Mouse (Mus musculus) erythroblast, adult 5-6 weeks (primary cell): ENCODE results near the gene Adamtsl2. TPM values are rescaled to one million over a fixed set of nuclear protein-coding genes. Genes with fewer than 3 reads are reported as not detected.

ENCODE experiments used
- ATAC-seq: replicated peaks from 2 replicates; pipeline ENCODE4 v1.8.0; 2016; ENCODE audit warnings: moderate number of reproducible peaks, mild to moderate bottlenecking, moderate TSS enrichment, inconsistent platforms; ENCODE audit not compliant: poor library complexity, low FRiP score, severe bottlenecking
- total RNA-seq, 2 experiments: library from RNA; stranded (forward) in 1 of 2; stranded (reverse) in 1 of 2; fragments of 150-400 nt in 1 of 2; fragments of 200-764, 138-1000 nt in 1 of 2; gene quantifications; 2 replicates each; pipeline versions ENCODE4 v1.2.3 to v1.2.4; 2015 to 2017; ENCODE audit warnings: low replicate concordance in 2 of 2

Adamtsl2 gene
- total RNA-seq (2015; ENCODE audit: low replicate concordance) (not detected in 2 replicates), total RNA-seq (2017; ENCODE audit: low replicate concordance) (not detected in 2 replicates)

GRCm38 (mm10) chr2:27079152-27079584, at the start of gene Adamtsl2:
Gene Adamtsl2 (plus strand): TSS chr2:27079379.
- ATAC-seq = no peak

- ATAC-seq = no peak
Observed at GRCm38 (mm10) chr2:27032361-27032760, 46.8 kb upstream of the Adamtsl2 start.

GRCm38 (mm10) chr2:27036003-27036402, 43.2 kb upstream of the Adamtsl2 start:
- ATAC-seq = no peak

GRCm38 (mm10) chr2:27037008-27037407, 42.2 kb upstream of the Adamtsl2 start:
- ATAC-seq = no peak

- ATAC-seq = 0 out of 2 replicates have a peak, but pooled peaks have one; percentile 44
Observed at GRCm38 (mm10) chr2:27038596-27038995, 40.6 kb upstream of the Adamtsl2 start.

- no peak for ATAC-seq
Observed at GRCm38 (mm10) chr2:27039286-27039685, 39.9 kb upstream of the Adamtsl2 start.

GRCm38 (mm10) chr2:27042131-27042844, 36.9 kb upstream of the Adamtsl2 start:
- ATAC-seq = no peak

GRCm38 (mm10) chr2:27043461-27043860, 35.7 kb upstream of the Adamtsl2 start:
- no peak for ATAC-seq

- ATAC-seq = no peak
Observed at GRCm38 (mm10) chr2:27044166-27044565, 35.0 kb upstream of the Adamtsl2 start.

- no peak for ATAC-seq
Observed at GRCm38 (mm10) chr2:27044641-27045040, 34.5 kb upstream of the Adamtsl2 start.

GRCm38 (mm10) chr2:27045979-27046770, 33.0 kb upstream of the Adamtsl2 start:
- ATAC-seq = no peak

- ATAC-seq = no peak
Observed at GRCm38 (mm10) chr2:27049408-27049807, 29.8 kb upstream of the Adamtsl2 start.

- no peak for ATAC-seq
Observed at GRCm38 (mm10) chr2:27058251-27058650, 20.9 kb upstream of the Adamtsl2 start.

GRCm38 (mm10) chr2:27058751-27059150, 20.4 kb upstream of the Adamtsl2 start:
- no peak for ATAC-seq

- ATAC-seq = no peak
Observed at GRCm38 (mm10) chr2:27059187-27059586, 20.0 kb upstream of the Adamtsl2 start.

GRCm38 (mm10) chr2:27067124-27067523, 12.1 kb upstream of the Adamtsl2 start:
- no peak for ATAC-seq

GRCm38 (mm10) chr2:27067996-27068395, 11.2 kb upstream of the Adamtsl2 start:
- ATAC-seq = no peak

- no peak for ATAC-seq
Observed at GRCm38 (mm10) chr2:27069646-27070045, 9.5 kb upstream of the Adamtsl2 start.

- ATAC-seq = no peak
Observed at GRCm38 (mm10) chr2:27070247-27070813, 8.8 kb upstream of the Adamtsl2 start.

- ATAC-seq = no peak
Observed at GRCm38 (mm10) chr2:27071137-27071536, 8.0 kb upstream of the Adamtsl2 start.

- no peak for ATAC-seq
Observed at GRCm38 (mm10) chr2:27071978-27072377, 7.2 kb upstream of the Adamtsl2 start, which contains the start of gene Mymk. Gene Mymk (minus strand): TSS chr2:27072179.
